Mouse (Mus musculus): ENCODE results near the gene Sema3d. TPM values are rescaled to one million over a fixed set of nuclear protein-coding genes. Genes with fewer than 3 reads are reported as not detected.

Gene Sema3d
- polyA plus RNA-seq, 2 experiments from 2014 or later = 0.39 to 1.2 TPM

- ATAC-seq = no peak
Observed at GRCm38 (mm10) chr5:12499791-12500504, 116.8 kb downstream of the Sema3d start.

- no peak for ATAC-seq
Observed at GRCm38 (mm10) chr5:12512471-12512870, 129.3 kb downstream of the Sema3d start.

GRCm38 (mm10) chr5:12515283-12515682 lies 132.1 kb downstream of the Sema3d start:
- no peak for ATAC-seq

GRCm38 (mm10) chr5:12525235-12525767 lies 142.1 kb downstream of the Sema3d start:
- ATAC-seq = no peak

- no peak for ATAC-seq
Observed at GRCm38 (mm10) chr5:12528596-12528995, 145.4 kb downstream of the Sema3d start.

GRCm38 (mm10) chr5:12529771-12530170 lies 146.6 kb downstream of the Sema3d start:
- ATAC-seq = no peak

- no peak for ATAC-seq
Observed at GRCm38 (mm10) chr5:12541268-12541667, 158.1 kb downstream of the Sema3d start.

GRCm38 (mm10) chr5:12549046-12549669 lies 166.0 kb downstream of the Sema3d start:
- no peak for ATAC-seq

- no peak for ATAC-seq
Observed at GRCm38 (mm10) chr5:12555401-12555800, 172.2 kb downstream of the Sema3d start.

- ATAC-seq = no peak
Observed at GRCm38 (mm10) chr5:12557889-12558288, 174.7 kb downstream of the Sema3d start.

GRCm38 (mm10) chr5:12561740-12562139 lies 178.6 kb downstream of the Sema3d start:
- no peak for ATAC-seq

GRCm38 (mm10) chr5:12562204-12562603 lies 179.0 kb downstream of the Sema3d start:
- peak; percentile 65 for ATAC-seq

- ATAC-seq = no peak
Observed at GRCm38 (mm10) chr5:12563132-12563531, 179.9 kb downstream of the Sema3d start.

- ATAC-seq = no peak
Observed at GRCm38 (mm10) chr5:12564602-12565220, 181.5 kb downstream of the Sema3d start.

- no peak for ATAC-seq
Observed at GRCm38 (mm10) chr5:12566568-12566967, 183.4 kb downstream of the Sema3d start.

- no peak for ATAC-seq
Observed at GRCm38 (mm10) chr5:12574551-12574950, 191.4 kb downstream of the Sema3d start.

GRCm38 (mm10) chr5:12575262-12575661 lies 192.1 kb downstream of the Sema3d start:
- no peak for ATAC-seq

GRCm38 (mm10) chr5:12579752-12580151 lies 196.6 kb downstream of the Sema3d start:
- no peak for ATAC-seq

GRCm38 (mm10) chr5:12582540-12582939 lies 199.4 kb downstream of the Sema3d start:
- no peak for ATAC-seq

- ATAC-seq = no peak
Observed at GRCm38 (mm10) chr5:12583293-12583834, 200.2 kb downstream of the Sema3d start.

GRCm38 (mm10) chr5:12584886-12585285 lies 201.7 kb downstream of the Sema3d start:
- no peak for ATAC-seq

- ATAC-seq = no peak
Observed at GRCm38 (mm10) chr5:12634227-12634980, 251.2 kb downstream of the Sema3d start.
